Mouse (Mus musculus): ENCODE results near the gene Fkbp11. TPM values are rescaled to one million over a fixed set of nuclear protein-coding genes. Genes with fewer than 3 reads are reported as not detected.

The Fkbp11 gene
- polyA plus RNA-seq, 1 experiment from 2014 or later = 40.8 TPM

- peaks cover 44% of the 10 kb centered on the region for H3K27me3 ChIP-seq (ENCODE audit: insufficient read depth, poor library complexity, severe bottlenecking)
- 75% methylated on average over 8 of the region's 8 CpGs for WGBS
- no peak overlapping the region for H3K27ac ChIP-seq
- H3K4me3 ChIP-seq = no peak overlapping the region
- no peaks in the 10 kb centered on the region for H3K9me3 ChIP-seq
- DNase-seq (ENCODE audit: low spot score) = no peak
- H3K4me1 ChIP-seq = peaks cover 37% of the 10 kb centered on the region
- H3K36me3 ChIP-seq = no peaks in the 10 kb centered on the region
Measured at GRCm38 (mm10) chr15:98680660-98681059, 47.3 kb downstream of the Fkbp11 start.

GRCm38 (mm10) chr15:98677977-98678376, 50.0 kb downstream of the Fkbp11 start:
- Histone ChIP-seq H3K4me1 (peaks cover 43% of the 10 kb centered on the region), H3K27me3 (ENCODE audit: insufficient read depth, poor library complexity, severe bottlenecking) (peaks cover 61% of the 10 kb centered on the region), H3K9me3 (no peaks in the 10 kb centered on the region), H3K4me3 (no peak overlapping the region; the same call in 1 of the 2 replicates), H3K27ac (no peak overlapping the region), H3K36me3 (no peaks in the 10 kb centered on the region)
- DNase-seq (ENCODE audit: low spot score) = no peak
- 53% methylated on average over 7 of the region's 7 CpGs for WGBS

GRCm38 (mm10) chr15:98676940-98677728, 50.9 kb downstream of the Fkbp11 start, which contains the start of gene Rnd1:
Rnd1 (minus strand) TSS chr15:98677461.
- Histone ChIP-seq H3K36me3 (no peaks in the 10 kb centered on the region), H3K9me3 (no peaks in the 10 kb centered on the region), H3K4me3 (peak within 1 kb of the TSS; percentile 65), H3K27me3 (ENCODE audit: insufficient read depth, poor library complexity, severe bottlenecking) (peaks cover 61% of the 10 kb centered on the region), H3K27ac (peak within 1 kb of the TSS; percentile 52; the same call in 1 of the 2 replicates), H3K4me1 (peaks cover 48% of the 10 kb centered on the region)
- WGBS = under 1% methylated on average over 37 of the region's 37 CpGs
- DNase-seq (ENCODE audit: low spot score) = peak; percentile 94

GRCm38 (mm10) chr15:98676471-98676870, 51.5 kb downstream of the Fkbp11 start:
- 5% methylated on average over 9 of the region's 9 CpGs for WGBS
- peak overlapping the region; percentile 65 for H3K4me3 ChIP-seq
- 0 out of 2 replicates have a peak overlapping the region, but pooled peaks have one; percentile 52 for H3K27ac ChIP-seq
- no peaks in the 10 kb centered on the region for H3K36me3 ChIP-seq
- peaks cover 48% of the 10 kb centered on the region for H3K4me1 ChIP-seq
- H3K27me3 ChIP-seq (ENCODE audit: insufficient read depth, poor library complexity, severe bottlenecking) = peaks cover 61% of the 10 kb centered on the region
- H3K9me3 ChIP-seq = no peaks in the 10 kb centered on the region
- no peak for DNase-seq (ENCODE audit: low spot score)

- H3K4me3 ChIP-seq = peak overlapping the region; percentile 65
- H3K27me3 ChIP-seq (ENCODE audit: insufficient read depth, poor library complexity, severe bottlenecking) = peaks cover 61% of the 10 kb centered on the region
- no peak for DNase-seq (ENCODE audit: low spot score)
- H3K4me1 ChIP-seq = peaks cover 48% of the 10 kb centered on the region
- H3K27ac ChIP-seq = no peak overlapping the region
- no peaks in the 10 kb centered on the region for H3K36me3 ChIP-seq
- H3K9me3 ChIP-seq = no peaks in the 10 kb centered on the region
- 9% methylated on average over 14 of the region's 14 CpGs for WGBS
Measured at GRCm38 (mm10) chr15:98675634-98676250, 52.3 kb downstream of the Fkbp11 start.

- Histone ChIP-seq H3K27me3 (ENCODE audit: insufficient read depth, poor library complexity, severe bottlenecking) (peaks cover 65% of the 10 kb centered on the region), H3K36me3 (no peaks in the 10 kb centered on the region), H3K4me1 (peaks cover 48% of the 10 kb centered on the region), H3K4me3 (peak overlapping the region; percentile 24; the same call in 1 of the 2 replicates), H3K9me3 (no peaks in the 10 kb centered on the region), H3K27ac (no peak overlapping the region)
- 24% methylated on average over 11 of the region's 11 CpGs for WGBS
- DNase-seq (ENCODE audit: low spot score) = no peak
Measured at GRCm38 (mm10) chr15:98674994-98675545, 52.9 kb downstream of the Fkbp11 start.

Other genes starting within 250 kb of the Fkbp11 start
- not detected in 2 replicates for gene Lalba, start 245.5 kb downstream of the Fkbp11 start, polyA plus RNA-seq (2016; fragmentation: Nextera tagmentation; extraction: Ambion mirVana)
- gene Olfr279, start 235.8 kb downstream of the Fkbp11 start, polyA plus RNA-seq (2016; fragmentation: Nextera tagmentation; extraction: Ambion mirVana) = not detected in 2 replicates
- 91.7 and 127 TPM in 2 replicates for gene Kansl2, start 193.9 kb downstream of the Fkbp11 start, polyA plus RNA-seq (2016; fragmentation: Nextera tagmentation; extraction: Ambion mirVana)
- 42.8 and 53.0 TPM in 2 replicates for gene Ccnt1, start 157.3 kb downstream of the Fkbp11 start, polyA plus RNA-seq (2016; fragmentation: Nextera tagmentation; extraction: Ambion mirVana)
- gene 4930415O20Rik, start 157.2 kb downstream of the Fkbp11 start, polyA plus RNA-seq (2016; fragmentation: Nextera tagmentation; extraction: Ambion mirVana) = 0.43 TPM in 1 of 2 replicates, not detected in the other
- 25.5 and 33.5 TPM in 2 replicates for gene Adcy6, start 118.1 kb downstream of the Fkbp11 start, polyA plus RNA-seq (2016; fragmentation: Nextera tagmentation; extraction: Ambion mirVana)
- 9.9 and 23.3 TPM in 2 replicates for gene Cacnb3, start 97.4 kb downstream of the Fkbp11 start, polyA plus RNA-seq (2016; fragmentation: Nextera tagmentation; extraction: Ambion mirVana)
- 15.6 and 17.5 TPM in 2 replicates for gene Ddx23, start 65.3 kb downstream of the Fkbp11 start, polyA plus RNA-seq (2016; fragmentation: Nextera tagmentation; extraction: Ambion mirVana)
- gene Rnd1, start 50.7 kb downstream of the Fkbp11 start, polyA plus RNA-seq (2016; fragmentation: Nextera tagmentation; extraction: Ambion mirVana) = 1.7 and 2.8 TPM in 2 replicates
- gene Ccdc65, start 20.0 kb downstream of the Fkbp11 start, polyA plus RNA-seq (2016; fragmentation: Nextera tagmentation; extraction: Ambion mirVana) = 0.44 and 0.46 TPM in 2 replicates
- gene Arf3, start 35.0 kb upstream of the Fkbp11 start, polyA plus RNA-seq (2016; fragmentation: Nextera tagmentation; extraction: Ambion mirVana) = 41.7 and 42.7 TPM in 2 replicates
- 0.09 TPM in 1 of 2 replicates, not detected in the other for gene Wnt10b, start 50.0 kb upstream of the Fkbp11 start, polyA plus RNA-seq (2016; fragmentation: Nextera tagmentation; extraction: Ambion mirVana)
- not detected in 2 replicates for gene Wnt1, start 61.7 kb upstream of the Fkbp11 start, polyA plus RNA-seq (2016; fragmentation: Nextera tagmentation; extraction: Ambion mirVana)
- 0.06 TPM in 1 of 2 replicates, not detected in the other for gene Ddn, start 81.3 kb upstream of the Fkbp11 start, polyA plus RNA-seq (2016; fragmentation: Nextera tagmentation; extraction: Ambion mirVana)
- 95.0 and 97.7 TPM in 2 replicates for gene Prkag1, start 103.3 kb upstream of the Fkbp11 start, polyA plus RNA-seq (2016; fragmentation: Nextera tagmentation; extraction: Ambion mirVana)
- gene Kmt2d, start 143.0 kb upstream of the Fkbp11 start, polyA plus RNA-seq (2016; fragmentation: Nextera tagmentation; extraction: Ambion mirVana) = 10.1 and 12.0 TPM in 2 replicates
- gene Rhebl1, start 166.3 kb upstream of the Fkbp11 start, polyA plus RNA-seq (2016; fragmentation: Nextera tagmentation; extraction: Ambion mirVana) = 6.5 and 11.8 TPM in 2 replicates
- gene Dhh, start 170.3 kb upstream of the Fkbp11 start, polyA plus RNA-seq (2016; fragmentation: Nextera tagmentation; extraction: Ambion mirVana) = 2.9 and 3.0 TPM in 2 replicates
- 14.9 and 20.2 TPM in 2 replicates for gene Lmbr1l, start 190.0 kb upstream of the Fkbp11 start, polyA plus RNA-seq (2016; fragmentation: Nextera tagmentation; extraction: Ambion mirVana)
- 1,935 and 2,007 TPM in 2 replicates for gene Tuba1b, start 206.4 kb upstream of the Fkbp11 start, polyA plus RNA-seq (2016; fragmentation: Nextera tagmentation; extraction: Ambion mirVana)
- not detected in 2 replicates for gene Gm49450, start 225.4 kb upstream of the Fkbp11 start, polyA plus RNA-seq (2016; fragmentation: Nextera tagmentation; extraction: Ambion mirVana)
- 1,319 and 1,394 TPM in 2 replicates for gene Tuba1a, start 225.5 kb upstream of the Fkbp11 start, polyA plus RNA-seq (2016; fragmentation: Nextera tagmentation; extraction: Ambion mirVana)